Mouse (Mus musculus) kidney, postnatal 0 days (tissue): Measurements from ENCODE around the gene Rarg. TPM values are rescaled to one million over a fixed set of nuclear protein-coding genes. Genes with fewer than 3 reads are reported as not detected.

Experiments
- ATAC-seq: fragments of 200-750 bp; cut with Nextera tagmentation; replicated peaks from 2 replicates; pipeline ENCODE4 v1.8.0; 2017; ENCODE audit warnings: low read depth, moderate number of reproducible peaks, moderate TSS enrichment, moderate library complexity; ENCODE audit not compliant: low FRiP score
- DNase-seq: peaks from one replicate; pipeline ENCODE4 v3.0.0-alpha.2; 2016; ENCODE audit warnings: low spot score
- H3K27ac ChIP-seq: fragments of 300-500 bp; sonication (generic); 2 replicates; pipeline ENCODE4 v1.5.1; 2014; ENCODE audit warnings: mild to moderate bottlenecking
- H3K27me3 ChIP-seq: fragments of 300-500 bp; sonication (generic); 2 replicates; pipeline ENCODE4 v1.6.1; 2014; ENCODE audit warnings: low read length, mixed read lengths; ENCODE audit not compliant: insufficient read depth
- H3K36me3 ChIP-seq: fragments of 300-500 bp; sonication (generic); 2 replicates; pipeline ENCODE4 v1.6.1; 2014; ENCODE audit warnings: low read length, mixed read lengths; ENCODE audit not compliant: insufficient read depth
- H3K4me1 ChIP-seq: fragments of 300-500 bp; sonication (generic); replicated peaks from 2 replicates; pipeline ENCODE4 v1.6.1; 2014; ENCODE audit warnings: antibody characterized with exemption, low read length, mixed read lengths; ENCODE audit not compliant: insufficient read depth
- H3K4me2 ChIP-seq: fragments of 300-500 bp; sonication (generic); 2 replicates; pipeline ENCODE4 v1.6.1; 2014; ENCODE audit warnings: mild to moderate bottlenecking, low read length, moderate library complexity, mixed read lengths
- H3K4me3 ChIP-seq: fragments of 300-500 bp; sonication (generic); replicated peaks from 2 replicates; pipeline ENCODE4 v1.5.1; 2014; ENCODE audit warnings: low read depth, low read length
- H3K9ac ChIP-seq: fragments of 300-500 bp; sonication (generic); 2 replicates; pipeline ENCODE4 v1.6.1; 2014; ENCODE audit warnings: low read depth, low read length
- H3K9me3 ChIP-seq: fragments of 300-500 bp; sonication (generic); replicated peaks from 2 replicates; pipeline ENCODE4 v1.6.1; 2016; ENCODE audit warnings: low read length, inconsistent platforms, mixed read lengths
- CTCF ChIP-seq: IDR thresholded peaks from 2 replicates; pipeline ENCODE4 v1.5.1; 2016; ENCODE audit warnings: antibody characterized with exemption, low read depth, mild to moderate bottlenecking, moderate library complexity
- WGBS: fragments of 180-500 bp; shearing (Covaris S2); extraction: QIAGEN DNeasy Blood & Tissue Kit; methylation state at CpG from one replicate; pipeline ENCODE4 v1.1.7; 2014; 5-methylcytosine and 5-hydroxymethylcytosine counted together
- polyA plus RNA-seq: library from polyadenylated mRNA; unstranded; fragments of >200 nt; fragmentation: Nextera tagmentation; extraction: Ambion mirVana; gene quantifications from 2 replicates; pipeline ENCODE4 v1.2.1, GENCODE M21; 2015

The Rarg gene
- polyA plus RNA-seq, 1 experiment from 2014 or later = 23.2 TPM

- Histone ChIP-seq H3K27ac (no peak overlapping the region), H3K9ac (no peak overlapping the region), H3K9me3 (no peaks in the 10 kb centered on the region), H3K4me2 (no peak overlapping the region), H3K36me3 (no peaks in the 10 kb centered on the region), H3K27me3 (no peaks in the 10 kb centered on the region), H3K4me1 (peaks cover 25% of the 10 kb centered on the region), H3K4me3 (no peak overlapping the region)
- TF ChIP-seq CTCF = no peak
- ATAC-seq (no peak), DNase-seq (no peak)
- 29% methylated on average over 11 of the region's 11 CpGs for WGBS
These were observed 1.4 kb upstream of the Rarg start for GRCm38 (mm10) chr15:102258581-102259253.

GRCm38 (mm10) chr15:102258076-102258470 lies 756 bp upstream of the Rarg start:
- DNase-seq = no peak
- H3K4me2 ChIP-seq = peak overlapping the region; percentile 69
- H3K9ac ChIP-seq = peak overlapping the region; percentile 68; the same call in 1 of the 2 replicates
- H3K4me1 ChIP-seq = peaks cover 25% of the 10 kb centered on the region
- no peaks in the 10 kb centered on the region for H3K27me3 ChIP-seq
- ATAC-seq = no peak
- TF ChIP-seq CTCF = no peak
- WGBS = 17% methylated on average over 12 of the region's 12 CpGs
- H3K27ac ChIP-seq = peak overlapping the region; percentile 60
- H3K36me3 ChIP-seq = no peaks in the 10 kb centered on the region
- no peaks in the 10 kb centered on the region for H3K9me3 ChIP-seq
- H3K4me3 ChIP-seq = peak overlapping the region; percentile 70

GRCm38 (mm10) chr15:102256431-102257201 lies 701 bp downstream of the Rarg start:
- no peak for TF ChIP-seq CTCF
- no peaks in the 10 kb centered on the region for H3K9me3 ChIP-seq
- 10% methylated on average over 22 of the region's 22 CpGs for WGBS

GRCm38 (mm10) chr15:102255547-102256255 lies 1.6 kb downstream of the Rarg start:
- WGBS = 55% methylated on average over 14 of the region's 14 CpGs
- Histone ChIP-seq H3K27ac (0 out of 2 replicates have a peak overlapping the region, but pooled peaks have one; percentile 31), H3K4me3 (peak overlapping the region; percentile 70; the same call in 1 of the 2 replicates), H3K9ac (no peak overlapping the region), H3K4me1 (peaks cover 25% of the 10 kb centered on the region), H3K4me2 (peak overlapping the region; percentile 69), H3K36me3 (no peaks in the 10 kb centered on the region), H3K27me3 (no peaks in the 10 kb centered on the region), H3K9me3 (no peaks in the 10 kb centered on the region)
- no peak for DNase-seq
- peak; percentile 33 for ATAC-seq
- TF ChIP-seq CTCF = no peak

More at GRCm38 (mm10) chr15:102256431-102257201, 701 bp downstream of the Rarg start:
- Histone ChIP-seq H3K4me2 (peak overlapping the region; percentile 69), H3K9ac (peak overlapping the region; percentile 68), H3K27ac (peak overlapping the region; percentile 60), H3K4me1 (peaks cover 25% of the 10 kb centered on the region), H3K27me3 (no peaks in the 10 kb centered on the region), H3K36me3 (no peaks in the 10 kb centered on the region), H3K4me3 (peak overlapping the region; percentile 70)
- DNase-seq = no peak
- no peak for ATAC-seq

- no peak overlapping the region for H3K4me2 ChIP-seq
- H3K4me1 ChIP-seq = peaks cover 29% of the 10 kb centered on the region
- H3K27me3 ChIP-seq = no peaks in the 10 kb centered on the region
- H3K4me3 ChIP-seq = no peak overlapping the region
- H3K27ac ChIP-seq = no peak overlapping the region
- H3K9me3 ChIP-seq = no peaks in the 10 kb centered on the region
- H3K9ac ChIP-seq = no peak overlapping the region
- DNase-seq (no peak), ATAC-seq (no peak)
- no peak for TF ChIP-seq CTCF
- no peaks in the 10 kb centered on the region for H3K36me3 ChIP-seq
- WGBS = 71% methylated on average over 5 of the region's 5 CpGs
These were observed 6.8 kb downstream of the Rarg start for GRCm38 (mm10) chr15:102250521-102250920.

GRCm38 (mm10) chr15:102249967-102250366 lies 7.3 kb downstream of the Rarg start:
- 0 out of 2 replicates have a peak overlapping the region, but pooled peaks have one; percentile 41 for H3K9ac ChIP-seq
- H3K36me3 ChIP-seq = no peaks in the 10 kb centered on the region
- no peaks in the 10 kb centered on the region for H3K27me3 ChIP-seq
- no peak overlapping the region for H3K4me3 ChIP-seq
- peak overlapping the region; percentile 96 for H3K27ac ChIP-seq
- no peak for DNase-seq
- H3K4me1 ChIP-seq = peaks cover 24% of the 10 kb centered on the region; the same call in 1 of the 2 replicates
- ATAC-seq = no peak
- H3K4me2 ChIP-seq = peak overlapping the region; percentile 88
- no peak for TF ChIP-seq CTCF
- WGBS = 54% methylated on average over 9 of the region's 9 CpGs
- H3K9me3 ChIP-seq = no peaks in the 10 kb centered on the region
